Mouse (Mus musculus) cerebellum, adult 2 months (tissue): ENCODE data around the gene Ostf1.

Experiments
- CTCF ChIP-seq: fragments of 200-500 bp; IDR thresholded peaks from 2 replicates; pipeline ENCODE4 v1.5.1; 2011; ENCODE audit warnings: low read depth, mild to moderate bottlenecking, control low read depth, low read length, moderate library complexity, borderline replicate concordance; ENCODE audit not compliant: insufficient read depth
- POLR2A ChIP-seq: fragments of 200-500 bp; IDR thresholded peaks from 2 replicates; pipeline ENCODE4 v1.6.1; 2011; ENCODE audit warnings: low read length, control low read depth, borderline replicate concordance; ENCODE audit not compliant: insufficient read depth

- TF ChIP-seq CTCF: no peak
- TF ChIP-seq POLR2A: no peak
Observed at GRCm38 (mm10) chr19:18661683-18662082, 30.1 kb upstream of the Ostf1 start.
